ENCODE assay signal across 25 mouse cellular contexts in the genomic region with DNA sequence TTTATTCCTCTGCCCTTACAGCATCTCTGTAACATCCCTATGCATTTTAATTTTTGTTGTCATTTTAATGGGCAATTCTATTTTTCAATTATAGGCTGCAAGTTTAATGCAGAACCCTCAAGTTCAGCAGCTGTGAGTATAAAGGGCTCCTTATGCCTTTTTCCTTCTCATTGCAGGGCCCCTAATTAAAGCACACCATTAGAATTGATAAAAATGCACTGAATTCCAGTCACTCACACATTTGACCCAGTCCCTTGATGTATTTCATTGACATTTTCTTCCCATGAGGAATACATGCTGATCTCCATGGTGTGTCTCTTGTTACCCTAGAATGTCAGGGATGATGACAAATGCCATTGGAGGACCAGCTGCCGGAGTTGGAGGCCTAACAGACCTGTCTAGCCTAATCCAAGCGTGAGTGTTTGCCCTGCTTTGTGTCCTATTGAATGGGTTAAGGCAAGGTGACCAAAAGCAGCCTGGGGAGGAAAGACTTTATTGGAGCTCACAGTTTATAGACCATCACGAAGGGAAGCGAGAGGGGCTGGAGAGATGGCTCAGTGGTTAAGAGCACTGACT. TPM values are rescaled to one million over a fixed set of nuclear protein-coding genes. Genes with fewer than 3 reads are reported as not detected.
DNase-seq lines count a peak whose midpoint lies in the region; ATAC-seq and TF ChIP-seq lines count a peak whose summit lies in the region.
"Had no signal": no experiment of that assay in that cellular context is flagged by ENCODE, and none has a peak within 500 bp of the region (broad histone marks: within the 10 kb centered on the region; RNA-seq: fewer than 3 reads in every experiment).

No protein-coding gene starts in this region.

- H3K36me3 ChIP-seq in forebrain, embryonic 11.5 days (ENCODE audit: control insufficient read depth, insufficient read depth, low read length), result no peaks in the 10 kb centered on the region; the same call in 1 of the 2 replicates
- H3K36me3 ChIP-seq in forebrain, embryonic 10.5 days (replicated peaks), result peaks cover 30% of the 10 kb centered on the region
- H3K36me3 ChIP-seq in hindbrain, embryonic 12.5 days, result peaks cover 47% of the 10 kb centered on the region
- peaks cover 23% of the 10 kb centered on the region for H3K36me3 ChIP-seq in hindbrain, embryonic 16.5 days (ENCODE audit: control insufficient read depth, insufficient read depth, low read length)
- H3K36me3 ChIP-seq in forebrain, embryonic 15.5 days, result peaks cover 56% of the 10 kb centered on the region
- H3K36me3 ChIP-seq: intestine, embryonic 15.5 days had no signal

- 62% methylated on average over 4 of the region's 4 CpGs for WGBS in forebrain, embryonic 11.5 days
- WGBS in forebrain, embryonic 10.5 days, result 80% methylated on average over 4 of the region's 4 CpGs
- 67% methylated on average over 4 of the region's 4 CpGs for WGBS in hindbrain, embryonic 12.5 days
- 57% methylated on average over 4 of the region's 4 CpGs for WGBS in hindbrain, embryonic 16.5 days
- 41% methylated on average over 4 of the region's 4 CpGs for WGBS in forebrain, embryonic 15.5 days

- H3K27ac ChIP-seq in forebrain, embryonic 11.5 days (ENCODE audit: low read depth, low read length), result no peak overlapping the region
- H3K27ac ChIP-seq in forebrain, embryonic 10.5 days, result no peak overlapping the region
- no peak overlapping the region for H3K27ac ChIP-seq in hindbrain, embryonic 12.5 days
- H3K27ac ChIP-seq in hindbrain, embryonic 16.5 days (ENCODE audit: low read depth, low read length), result no peak overlapping the region
- no peak overlapping the region for H3K27ac ChIP-seq in forebrain, embryonic 15.5 days (replicated peaks)
- H3K27ac ChIP-seq: embryonic facial prominence, embryonic 12.5 days; embryonic facial prominence, embryonic 15.5 days; hindbrain, embryonic 15.5 days; intestine, embryonic 15.5 days had no signal

- no peaks in the 10 kb centered on the region for H3K4me1 ChIP-seq in forebrain, embryonic 11.5 days (replicated peaks; ENCODE audit: control insufficient read depth, insufficient read depth, low read length)
- H3K4me1 ChIP-seq in forebrain, embryonic 10.5 days, result peaks cover 4% of the 10 kb centered on the region; the same call in 1 of the 2 replicates
- H3K4me1 ChIP-seq in hindbrain, embryonic 12.5 days, result no peaks in the 10 kb centered on the region
- H3K4me1 ChIP-seq in hindbrain, embryonic 16.5 days (ENCODE audit: control insufficient read depth, insufficient read depth, low read depth, low read length), result no peaks in the 10 kb centered on the region
- 0 out of 2 replicates have a peak, but pooled peaks cover 4% of the 10 kb centered on the region for H3K4me1 ChIP-seq in forebrain, embryonic 15.5 days
- H3K4me1 ChIP-seq: embryonic facial prominence, embryonic 12.5 days; embryonic facial prominence, embryonic 15.5 days; hindbrain, embryonic 15.5 days; intestine, embryonic 15.5 days had no signal

- no peak for TF ChIP-seq CTCF in brain, embryonic 14.5 days (IDR thresholded peaks at IDR 0.05; ENCODE audit: borderline replicate concordance, extremely low read depth, insufficient read depth, insufficient read length)

- H3K9ac ChIP-seq in forebrain, embryonic 11.5 days (ENCODE audit: low read length), result no peak overlapping the region
- H3K9ac ChIP-seq in hindbrain, embryonic 12.5 days, result no peak overlapping the region
- no peak overlapping the region for H3K9ac ChIP-seq in hindbrain, embryonic 16.5 days (ENCODE audit: low read depth, low read length)
- no peak overlapping the region for H3K9ac ChIP-seq in forebrain, embryonic 15.5 days (replicated peaks)
- H3K9ac ChIP-seq: embryonic facial prominence, embryonic 12.5 days; embryonic facial prominence, embryonic 15.5 days; hindbrain, embryonic 15.5 days; intestine, embryonic 15.5 days had no signal

- ATAC-seq in forebrain, embryonic 11.5 days (replicated peaks; ENCODE audit: low FRiP score), result peak; percentile 36
- peak; percentile 32; the same call in 1 of the 2 replicates for ATAC-seq in hindbrain, embryonic 12.5 days (ENCODE audit: low FRiP score)
- no peak for ATAC-seq in hindbrain, embryonic 16.5 days
- peak; percentile 53; the same call in 1 of the 2 replicates for ATAC-seq in forebrain, embryonic 15.5 days (replicated peaks)
- ATAC-seq: activated CD4-positive, CD25-positive, alpha-beta regulatory T cell, adult 4 months; intestine, embryonic 15.5 days had no signal

- no peak overlapping the region for H3K4me3 ChIP-seq in forebrain, embryonic 11.5 days (ENCODE audit: low read depth, low read length)
- no peak overlapping the region for H3K4me3 ChIP-seq in forebrain, embryonic 10.5 days
- no peak overlapping the region for H3K4me3 ChIP-seq in hindbrain, embryonic 12.5 days
- no peak overlapping the region for H3K4me3 ChIP-seq in hindbrain, embryonic 16.5 days (ENCODE audit: low read length)
- H3K4me3 ChIP-seq in forebrain, embryonic 15.5 days, result no peak overlapping the region
- H3K4me3 ChIP-seq: embryonic facial prominence, embryonic 12.5 days; embryonic facial prominence, embryonic 15.5 days; hindbrain, embryonic 15.5 days; intestine, embryonic 15.5 days had no signal

- no peaks in the 10 kb centered on the region for H3K9me3 ChIP-seq in forebrain, embryonic 11.5 days (ENCODE audit: control insufficient read depth, low read length)
- no peaks in the 10 kb centered on the region for H3K9me3 ChIP-seq in forebrain, embryonic 10.5 days
- H3K9me3 ChIP-seq in hindbrain, embryonic 12.5 days (replicated peaks), result no peaks in the 10 kb centered on the region
- H3K9me3 ChIP-seq in hindbrain, embryonic 16.5 days (ENCODE audit: control insufficient read depth, low read length), result no peaks in the 10 kb centered on the region
- H3K9me3 ChIP-seq in forebrain, embryonic 15.5 days, result no peaks in the 10 kb centered on the region
- H3K9me3 ChIP-seq: embryonic facial prominence, embryonic 12.5 days; embryonic facial prominence, embryonic 15.5 days; hindbrain, embryonic 15.5 days; intestine, embryonic 15.5 days had no signal

- H3K27me3 ChIP-seq in forebrain, embryonic 11.5 days (ENCODE audit: control insufficient read depth, insufficient read depth, low read length), result no peaks in the 10 kb centered on the region
- H3K27me3 ChIP-seq in forebrain, embryonic 10.5 days (ENCODE audit: poor library complexity, severe bottlenecking), result no peaks in the 10 kb centered on the region
- no peaks in the 10 kb centered on the region for H3K27me3 ChIP-seq in hindbrain, embryonic 12.5 days
- no peaks in the 10 kb centered on the region for H3K27me3 ChIP-seq in hindbrain, embryonic 16.5 days (replicated peaks; ENCODE audit: control insufficient read depth, insufficient read depth, low read length)
- no peaks in the 10 kb centered on the region for H3K27me3 ChIP-seq in forebrain, embryonic 15.5 days
- H3K27me3 ChIP-seq: embryonic facial prominence, embryonic 12.5 days; embryonic facial prominence, embryonic 15.5 days; hindbrain, embryonic 15.5 days; intestine, embryonic 15.5 days had no signal

- H3K4me2 ChIP-seq in forebrain, embryonic 11.5 days (ENCODE audit: low read depth, low read length, severe bottlenecking), result no peak overlapping the region
- H3K4me2 ChIP-seq in hindbrain, embryonic 12.5 days (replicated peaks), result no peak overlapping the region
- no peak overlapping the region for H3K4me2 ChIP-seq in hindbrain, embryonic 16.5 days (ENCODE audit: low read length)
- no peak overlapping the region for H3K4me2 ChIP-seq in forebrain, embryonic 15.5 days (replicated peaks)
- H3K4me2 ChIP-seq: embryonic facial prominence, embryonic 12.5 days; embryonic facial prominence, embryonic 15.5 days; heart, embryonic 11.5 days; hindbrain, embryonic 15.5 days; intestine, embryonic 15.5 days had no signal

- TF ChIP-seq POLR2A in brain, embryonic 14.5 days (IDR thresholded peaks at IDR 0.05; ENCODE audit: borderline replicate concordance, extremely low read depth, insufficient read depth, insufficient read length, poor library complexity, severe bottlenecking), result no peak

- DNase-seq in forebrain, embryonic 11.5 days (ENCODE audit: low spot score), result no peak
- no peak for DNase-seq in forebrain, embryonic 10.5 days (ENCODE audit: extremely low spot score, low spot score)
- DNase-seq in brain, embryonic 14.5 days (ENCODE audit: low read depth), result peak; percentile 48
- DNase-seq in adrenal gland, postnatal 10 days, result no peak
- DNase-seq in retina, embryonic 14.5 days (ENCODE audit: low spot score), result no peak
- DNase-seq: adrenal gland, adult 8-10 months; adrenal gland, postnatal 36 days; cerebellum, adult 11 months; cerebellum, adult 2 months; cerebellum, adult 9-11 months; cerebellum, postnatal 25 days; gastrocnemius, postnatal 10 days; gastrocnemius, postnatal 36 days; heart, adult 11 months; kidney, adult 11 months had no signal

RNA-seq across cellular contexts. Expression of a gene that starts 25.1 kb away (rescaled TPM):
- polyA plus RNA-seq in forebrain, embryonic 11.5 days (2014; fragmentation: Nextera tagmentation; extraction: Ambion mirVana), result 16.7 and 18.1 TPM in 2 replicates
- polyA plus RNA-seq in forebrain, embryonic 10.5 days (2016; fragmentation: Nextera tagmentation; extraction: Ambion mirVana), result 8.0 and 9.0 TPM in 2 replicates
- 26.9 and 28.9 TPM in 2 replicates for polyA plus RNA-seq in hindbrain, embryonic 12.5 days (2016; fragmentation: Nextera tagmentation; extraction: Ambion mirVana)
- 32.5 and 34.0 TPM in 2 replicates for polyA plus RNA-seq in hindbrain, embryonic 16.5 days (2015; fragmentation: Nextera tagmentation; extraction: Ambion mirVana)
- 19.3 and 23.7 TPM in 2 replicates for polyA plus RNA-seq in brain, embryonic 14.5 days (2012; rRNA removed)
- polyA plus RNA-seq in forebrain, embryonic 15.5 days (2015; fragmentation: Nextera tagmentation; extraction: Ambion mirVana), result 32.2 and 34.4 TPM in 2 replicates
- 1 to 10 TPM; 5.2 to 7.6 TPM for total RNA-seq in adrenal gland, postnatal 10 days (2021)
- total RNA-seq: hematopoietic stem cell, adult 5-6 weeks had no signal

RNA-seq across cellular contexts. Expression of a gene that starts 25.2 kb away (rescaled TPM):
- 21.1 TPM in 2 replicates for polyA plus RNA-seq in forebrain, embryonic 11.5 days (2014; fragmentation: Nextera tagmentation; extraction: Ambion mirVana)
- polyA plus RNA-seq in forebrain, embryonic 10.5 days (2016; fragmentation: Nextera tagmentation; extraction: Ambion mirVana), result 17.1 and 17.5 TPM in 2 replicates
- polyA plus RNA-seq in hindbrain, embryonic 12.5 days (2016; fragmentation: Nextera tagmentation; extraction: Ambion mirVana), result 29.2 and 31.2 TPM in 2 replicates
- 66.4 and 68.3 TPM in 2 replicates for polyA plus RNA-seq in hindbrain, embryonic 16.5 days (2015; fragmentation: Nextera tagmentation; extraction: Ambion mirVana)
- polyA plus RNA-seq in brain, embryonic 14.5 days (2012; rRNA removed), result 24.3 and 35.3 TPM in 2 replicates
- polyA plus RNA-seq in forebrain, embryonic 15.5 days (2015; fragmentation: Nextera tagmentation; extraction: Ambion mirVana), result 35.7 and 38.1 TPM in 2 replicates
- 10 to 100 TPM; 27.2 to 28.4 TPM for total RNA-seq in adrenal gland, postnatal 10 days (2021)

RNA-seq across cellular contexts. Expression of a gene that starts 43.7 kb away (rescaled TPM):
- polyA plus RNA-seq in forebrain, embryonic 11.5 days (2014; fragmentation: Nextera tagmentation; extraction: Ambion mirVana), result 85.0 and 101 TPM in 2 replicates
- polyA plus RNA-seq in forebrain, embryonic 10.5 days (2016; fragmentation: Nextera tagmentation; extraction: Ambion mirVana), result 89.7 and 93.8 TPM in 2 replicates
- polyA plus RNA-seq in hindbrain, embryonic 12.5 days (2016; fragmentation: Nextera tagmentation; extraction: Ambion mirVana), result 73.4 and 77.6 TPM in 2 replicates
- polyA plus RNA-seq in hindbrain, embryonic 16.5 days (2015; fragmentation: Nextera tagmentation; extraction: Ambion mirVana), result 55.0 and 55.3 TPM in 2 replicates
- polyA plus RNA-seq in brain, embryonic 14.5 days (2012; rRNA removed), result 21.8 and 26.3 TPM in 2 replicates
- 69.5 and 69.7 TPM in 2 replicates for polyA plus RNA-seq in forebrain, embryonic 15.5 days (2015; fragmentation: Nextera tagmentation; extraction: Ambion mirVana)
- total RNA-seq in adrenal gland, postnatal 10 days (2021), result 10 to 100 TPM; 47.1 to 51.4 TPM

RNA-seq across cellular contexts. Expression of a gene that starts 44.0 kb away (rescaled TPM):
- polyA plus RNA-seq in forebrain, embryonic 11.5 days (2014; fragmentation: Nextera tagmentation; extraction: Ambion mirVana), result 23.2 and 27.6 TPM in 2 replicates
- 18.0 and 18.7 TPM in 2 replicates for polyA plus RNA-seq in forebrain, embryonic 10.5 days (2016; fragmentation: Nextera tagmentation; extraction: Ambion mirVana)
- polyA plus RNA-seq in hindbrain, embryonic 12.5 days (2016; fragmentation: Nextera tagmentation; extraction: Ambion mirVana), result 28.1 and 31.4 TPM in 2 replicates
- 35.0 and 35.3 TPM in 2 replicates for polyA plus RNA-seq in hindbrain, embryonic 16.5 days (2015; fragmentation: Nextera tagmentation; extraction: Ambion mirVana)
- polyA plus RNA-seq in brain, embryonic 14.5 days (2012; rRNA removed), result 23.5 and 24.4 TPM in 2 replicates
- 36.2 and 41.6 TPM in 2 replicates for polyA plus RNA-seq in forebrain, embryonic 15.5 days (2015; fragmentation: Nextera tagmentation; extraction: Ambion mirVana)
- total RNA-seq in adrenal gland, postnatal 10 days (2021), result 10 to 100 TPM; 19.2 to 20.3 TPM
